Mouse (Mus musculus): ENCODE data around the gene Trmt10c.

GRCm38 (mm10) chr16:56068523-56069070, 31.0 kb upstream of the Trmt10c start:
- TF ChIP-seq CTCF (IDR thresholded peaks at IDR 0.05) (no peak), EP300 (IDR thresholded peaks at IDR 0.05) (no peak)
